Mouse (Mus musculus): ENCODE measurements around the gene Fam216a. TPM values are rescaled to one million over a fixed set of nuclear protein-coding genes. Genes with fewer than 3 reads are reported as not detected.
A peak's percentile ranks its signal among the peaks of the same experiment; 100 is the strongest.

Gene Fam216a
- polyA plus RNA-seq, 1 experiment from 2014 or later = 15.9 TPM

- H3K9ac ChIP-seq (ENCODE audit: low read depth, low read length) = no peak overlapping the region
- no peaks in the 10 kb centered on the region for H3K27me3 ChIP-seq (replicated peaks; ENCODE audit: control insufficient read depth, insufficient read depth, low read length)
- no peaks in the 10 kb centered on the region for H3K4me1 ChIP-seq (replicated peaks; ENCODE audit: control insufficient read depth, insufficient read depth, low read length)
- peaks cover 79% of the 10 kb centered on the region for H3K36me3 ChIP-seq (ENCODE audit: control insufficient read depth, insufficient read depth)
- peak; percentile 98 for TF ChIP-seq CTCF (IDR thresholded peaks at IDR 0.05; ENCODE audit: low read depth)
- 22% methylated on average over 8 of the region's 8 CpGs for WGBS
- no peak overlapping the region for H3K4me3 ChIP-seq (ENCODE audit: low read depth, low read length)
- no peak overlapping the region for H3K4me2 ChIP-seq (replicated peaks; ENCODE audit: low read depth)
- H3K27ac ChIP-seq (ENCODE audit: low read depth, low read length) = no peak overlapping the region
- ATAC-seq = no peak
- H3K9me3 ChIP-seq (ENCODE audit: control insufficient read depth) = no peaks in the 10 kb centered on the region
These were observed 29.1 kb upstream of the Fam216a start for GRCm38 (mm10) chr5:122401303-122401640.

GRCm38 (mm10) chr5:122400628-122401302 lies 28.6 kb upstream of the Fam216a start:
- H3K9me3 ChIP-seq (ENCODE audit: control insufficient read depth) = no peaks in the 10 kb centered on the region
- no peak overlapping the region; the same call in 1 of the 2 replicates for H3K27ac ChIP-seq (ENCODE audit: low read depth, low read length)
- TF ChIP-seq CTCF (IDR thresholded peaks at IDR 0.05; ENCODE audit: low read depth) = no peak
- H3K9ac ChIP-seq (ENCODE audit: low read depth, low read length) = no peak overlapping the region
- 68% methylated on average over 18 of the region's 18 CpGs for WGBS
- H3K4me3 ChIP-seq (ENCODE audit: low read depth, low read length) = no peak overlapping the region
- H3K4me1 ChIP-seq (replicated peaks; ENCODE audit: control insufficient read depth, insufficient read depth, low read length) = no peaks in the 10 kb centered on the region
- H3K27me3 ChIP-seq (replicated peaks; ENCODE audit: control insufficient read depth, insufficient read depth, low read length) = no peaks in the 10 kb centered on the region
- peaks cover 74% of the 10 kb centered on the region for H3K36me3 ChIP-seq (ENCODE audit: control insufficient read depth, insufficient read depth)
- ATAC-seq = 0 out of 2 replicates have a peak, but pooled peaks have one; percentile 26
- H3K4me2 ChIP-seq (replicated peaks; ENCODE audit: low read depth) = no peak overlapping the region

- Histone ChIP-seq H3K4me1 (replicated peaks; ENCODE audit: control insufficient read depth, insufficient read depth, low read length) (no peaks in the 10 kb centered on the region), H3K9ac (ENCODE audit: low read depth, low read length) (no peak overlapping the region), H3K27ac (ENCODE audit: low read depth, low read length) (no peak overlapping the region), H3K4me3 (ENCODE audit: low read depth, low read length) (no peak overlapping the region), H3K36me3 (ENCODE audit: control insufficient read depth, insufficient read depth) (peaks cover 65% of the 10 kb centered on the region), H3K4me2 (replicated peaks; ENCODE audit: low read depth) (no peak overlapping the region), H3K27me3 (replicated peaks; ENCODE audit: control insufficient read depth, insufficient read depth, low read length) (no peaks in the 10 kb centered on the region), H3K9me3 (ENCODE audit: control insufficient read depth) (no peaks in the 10 kb centered on the region)
- ATAC-seq = no peak
- TF ChIP-seq CTCF (IDR thresholded peaks at IDR 0.05; ENCODE audit: low read depth) = no peak
- WGBS = 80% methylated on average over 8 of the region's 8 CpGs
These were observed 27.7 kb upstream of the Fam216a start for GRCm38 (mm10) chr5:122399871-122400270.

GRCm38 (mm10) chr5:122397495-122397894 lies 25.3 kb upstream of the Fam216a start:
- 86% methylated on average over 8 of the region's 8 CpGs for WGBS
- Histone ChIP-seq H3K9me3 (ENCODE audit: control insufficient read depth) (no peaks in the 10 kb centered on the region), H3K27me3 (replicated peaks; ENCODE audit: control insufficient read depth, insufficient read depth, low read length) (no peaks in the 10 kb centered on the region), H3K27ac (ENCODE audit: low read depth, low read length) (no peak overlapping the region), H3K9ac (ENCODE audit: low read depth, low read length) (no peak overlapping the region), H3K36me3 (ENCODE audit: control insufficient read depth, insufficient read depth) (peaks cover 41% of the 10 kb centered on the region), H3K4me3 (ENCODE audit: low read depth, low read length) (no peak overlapping the region), H3K4me1 (replicated peaks; ENCODE audit: control insufficient read depth, insufficient read depth, low read length) (no peaks in the 10 kb centered on the region), H3K4me2 (replicated peaks; ENCODE audit: low read depth) (no peak overlapping the region)
- ATAC-seq = no peak
- TF ChIP-seq CTCF (IDR thresholded peaks at IDR 0.05; ENCODE audit: low read depth) = no peak

GRCm38 (mm10) chr5:122396791-122397190 lies 24.6 kb upstream of the Fam216a start:
- Histone ChIP-seq H3K36me3 (ENCODE audit: control insufficient read depth, insufficient read depth) (peaks cover 34% of the 10 kb centered on the region), H3K27me3 (replicated peaks; ENCODE audit: control insufficient read depth, insufficient read depth, low read length) (no peaks in the 10 kb centered on the region), H3K4me3 (ENCODE audit: low read depth, low read length) (no peak overlapping the region), H3K4me1 (replicated peaks; ENCODE audit: control insufficient read depth, insufficient read depth, low read length) (no peaks in the 10 kb centered on the region), H3K4me2 (replicated peaks; ENCODE audit: low read depth) (no peak overlapping the region), H3K9me3 (ENCODE audit: control insufficient read depth) (no peaks in the 10 kb centered on the region), H3K9ac (ENCODE audit: low read depth, low read length) (no peak overlapping the region), H3K27ac (ENCODE audit: low read depth, low read length) (peak overlapping the region; percentile 15; the same call in 1 of the 2 replicates)
- no peak for ATAC-seq
- TF ChIP-seq CTCF (IDR thresholded peaks at IDR 0.05; ENCODE audit: low read depth) = no peak
- WGBS = 87% methylated on average over 10 of the region's 10 CpGs

- ATAC-seq = 0 out of 2 replicates have a peak, but pooled peaks have one; percentile 19
- WGBS = 52% methylated on average over 2 of the region's 2 CpGs
These were observed 21.7 kb upstream of the Fam216a start for GRCm38 (mm10) chr5:122393887-122394286.

More at GRCm38 (mm10) chr5:122393887-122394286, 21.7 kb upstream of the Fam216a start:
- Histone ChIP-seq H3K36me3 (ENCODE audit: control insufficient read depth, insufficient read depth) (peaks cover 16% of the 10 kb centered on the region), H3K4me1 (replicated peaks; ENCODE audit: control insufficient read depth, insufficient read depth, low read length) (no peaks in the 10 kb centered on the region), H3K9ac (ENCODE audit: low read depth, low read length) (no peak overlapping the region), H3K27ac (ENCODE audit: low read depth, low read length) (no peak overlapping the region), H3K4me3 (ENCODE audit: low read depth, low read length) (no peak overlapping the region), H3K9me3 (ENCODE audit: control insufficient read depth) (no peaks in the 10 kb centered on the region), H3K27me3 (replicated peaks; ENCODE audit: control insufficient read depth, insufficient read depth, low read length) (no peaks in the 10 kb centered on the region), H3K4me2 (replicated peaks; ENCODE audit: low read depth) (no peak overlapping the region)
- peak; percentile 86 for TF ChIP-seq CTCF (IDR thresholded peaks at IDR 0.05; ENCODE audit: low read depth)

Data from intestine, postnatal 0 days (tissue).